Mouse (Mus musculus) embryonic facial prominence, embryonic 14.5 days (tissue): ENCODE data around the gene Ccdc90b. TPM values are rescaled to one million over a fixed set of nuclear protein-coding genes. Genes with fewer than 3 reads are reported as not detected.

Experiments used
- ATAC-seq: fragments of 200-750 bp; cut with Nextera tagmentation; 2 replicates; pipeline ENCODE4 v1.8.0; 2017; ENCODE audit warnings: low read depth, moderate number of reproducible peaks, moderate TSS enrichment
- DNase-seq: peaks from one replicate; pipeline ENCODE4 v3.0.0-alpha.2; 2015; ENCODE audit warnings: low spot score
- H3K27ac ChIP-seq: fragments of 300-500 bp; sonication (generic); replicated peaks from 2 replicates; pipeline ENCODE4 v1.5.1; 2014; ENCODE audit warnings: low read depth, mild to moderate bottlenecking, low read length, moderate library complexity
- H3K27me3 ChIP-seq: fragments of 300-500 bp; sonication (generic); replicated peaks from 2 replicates; pipeline ENCODE4 v1.6.1; 2014; ENCODE audit warnings: low read length; ENCODE audit not compliant: control insufficient read depth, insufficient read depth
- H3K36me3 ChIP-seq: fragments of 300-500 bp; sonication (generic); 2 replicates; pipeline ENCODE4 v1.6.1; 2014; ENCODE audit warnings: low read length, mixed read lengths; ENCODE audit not compliant: control insufficient read depth, insufficient read depth
- H3K4me1 ChIP-seq: fragments of 300-500 bp; sonication (generic); 2 replicates; pipeline ENCODE4 v1.6.1; 2014; ENCODE audit warnings: antibody characterized with exemption, low read length; ENCODE audit not compliant: control insufficient read depth, insufficient read depth
- H3K4me2 ChIP-seq: fragments of 300-500 bp; sonication (generic); 2 replicates; pipeline ENCODE4 v1.6.1; 2014; ENCODE audit warnings: low read depth, mild to moderate bottlenecking, low read length, moderate library complexity, mixed read lengths
- H3K4me3 ChIP-seq: fragments of 300-500 bp; sonication (generic); 2 replicates; pipeline ENCODE4 v1.5.1; 2014; ENCODE audit warnings: low read depth, mild to moderate bottlenecking, low read length
- H3K9ac ChIP-seq: fragments of 300-500 bp; sonication (generic); 2 replicates; pipeline ENCODE4 v1.6.1; 2014; ENCODE audit warnings: low read depth, mild to moderate bottlenecking, low read length, moderate library complexity, mixed read lengths
- H3K9me3 ChIP-seq: fragments of 300-500 bp; sonication (generic); 2 replicates; pipeline ENCODE4 v1.6.1; 2016; ENCODE audit warnings: low read length; ENCODE audit not compliant: control insufficient read depth
- WGBS: fragments of 180-500 bp; shearing (Covaris S2); extraction: QIAGEN DNeasy Blood & Tissue Kit; methylation state at CpG from one replicate; pipeline ENCODE4 v1.1.7; 2014; 5-methylcytosine and 5-hydroxymethylcytosine counted together
- polyA plus RNA-seq: library from polyadenylated mRNA; unstranded; fragments of >200 nt; fragmentation: Nextera tagmentation; extraction: Ambion mirVana; gene quantifications from 2 replicates; pipeline ENCODE4 v1.2.1, GENCODE M21; 2014

Gene Ccdc90b
- polyA plus RNA-seq, result 49.0 and 56.1 TPM in 2 replicates

DNA sequence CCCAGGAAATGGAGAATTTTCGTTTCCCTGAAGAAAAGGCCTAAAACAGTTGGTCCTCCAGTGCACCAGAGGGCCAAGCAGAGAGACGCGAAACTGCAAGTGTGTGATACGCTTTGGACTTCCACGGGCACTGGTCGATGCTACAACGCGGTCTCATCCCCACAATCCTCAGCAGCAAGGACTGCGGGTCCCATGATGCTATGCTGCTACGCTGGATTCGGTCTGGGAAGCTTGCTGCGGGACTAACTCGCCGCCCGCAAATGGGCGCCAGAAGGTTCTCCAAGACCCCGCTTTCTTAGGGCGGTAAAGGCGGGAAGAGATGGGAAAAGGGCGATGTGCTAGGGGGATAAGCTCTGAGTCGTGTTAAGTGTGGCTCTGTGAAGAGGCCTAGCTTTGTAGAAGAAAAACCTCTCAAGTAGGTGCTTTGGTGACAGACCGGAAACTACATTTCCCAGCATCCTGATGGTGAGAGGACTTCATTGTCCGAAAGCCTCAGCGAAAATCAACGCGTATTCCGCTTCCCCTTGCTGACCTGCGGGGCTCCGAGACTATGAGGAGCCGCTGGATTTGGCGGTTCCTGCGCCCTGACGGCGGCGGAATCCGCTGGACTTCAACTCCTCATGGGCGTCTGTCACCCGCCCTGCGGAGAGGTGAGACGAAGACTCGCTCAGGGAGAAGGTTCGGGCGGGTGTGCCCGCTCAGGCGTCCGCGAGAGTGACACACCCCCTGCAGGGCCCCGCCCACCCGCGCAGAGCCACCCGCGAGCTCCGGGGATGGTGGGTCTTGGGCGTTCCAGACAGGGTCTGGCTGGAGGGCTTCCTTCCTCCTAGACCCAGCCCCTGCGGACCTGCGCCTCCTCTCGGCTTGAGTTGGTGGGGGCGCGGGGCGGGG is at the start of gene Ccdc90b:
Gene Ccdc90b (plus strand): TSS at position 164 of the 891 bp plus-strand sequence.
- H3K9ac ChIP-seq, result peak within 1 kb of the TSS; percentile 76
- under 1% methylated on average over 56 of the region's 60 CpGs for WGBS
- DNase-seq (peak; percentile 99), ATAC-seq (peak; percentile 97)
- no peaks in the 10 kb centered on the region for H3K27me3 ChIP-seq
- peak within 1 kb of the TSS; percentile 72 for H3K4me3 ChIP-seq
- H3K36me3 ChIP-seq, result peaks cover 16% of the 10 kb centered on the region; the same call in 1 of the 2 replicates
- peak within 1 kb of the TSS; percentile 95 for H3K27ac ChIP-seq
- H3K4me2 ChIP-seq, result peak within 1 kb of the TSS; percentile 65
- H3K4me1 ChIP-seq, result peaks cover 3% of the 10 kb centered on the region; the same call in 1 of the 2 replicates
- H3K9me3 ChIP-seq, result no peaks in the 10 kb centered on the region

DNA sequence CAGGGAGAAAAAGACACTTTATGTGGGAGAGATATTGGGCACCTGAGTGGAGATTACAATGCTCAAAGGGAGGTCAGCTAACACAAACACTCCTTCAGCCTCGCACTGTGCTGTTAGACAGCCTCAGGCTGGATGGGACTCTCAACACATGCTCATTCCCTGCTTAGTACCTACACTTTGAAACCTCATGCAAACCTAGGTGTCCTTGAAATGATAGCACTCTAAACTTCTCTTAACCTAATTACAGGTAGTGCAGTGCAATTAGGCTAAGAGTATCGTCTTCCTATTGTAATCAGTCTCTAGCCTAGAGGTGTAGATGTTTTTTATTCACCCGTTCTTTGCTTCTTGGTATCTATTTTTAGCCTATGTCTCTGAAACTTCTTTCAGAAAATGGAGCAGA is 40.6 kb upstream of the Ccdc90b start:
- Histone ChIP-seq H3K4me1 (no peaks in the 10 kb centered on the region; the same call in 1 of the 2 replicates), H3K27ac (no peak overlapping the region), H3K9me3 (no peaks in the 10 kb centered on the region), H3K4me3 (no peak overlapping the region), H3K9ac (no peak overlapping the region), H3K4me2 (no peak overlapping the region), H3K27me3 (no peaks in the 10 kb centered on the region), H3K36me3 (no peaks in the 10 kb centered on the region)
- ATAC-seq, result no peak
- no peak for DNase-seq
- 53% methylated on average over 3 of the region's 3 CpGs for WGBS

DNA sequence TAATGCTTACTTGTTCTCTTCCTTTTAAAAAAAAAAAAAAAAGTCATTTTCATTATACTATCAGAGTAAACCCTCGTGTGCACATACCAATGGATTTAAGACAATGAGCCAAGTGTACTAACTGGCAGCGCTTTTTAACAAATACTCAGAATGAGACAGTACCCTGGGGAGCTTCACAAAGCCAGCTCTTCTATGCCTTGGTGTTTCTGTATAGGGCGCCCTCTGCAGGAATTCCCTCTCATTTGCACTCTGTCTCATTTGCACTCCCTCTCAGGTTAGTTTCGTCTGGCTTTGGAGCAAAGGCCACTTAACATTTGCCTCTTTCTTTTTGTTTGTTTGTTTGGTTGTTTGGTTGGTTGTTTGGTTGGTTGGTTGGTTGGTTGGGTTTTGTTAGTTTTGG is 40.1 kb upstream of the Ccdc90b start:
- no peaks in the 10 kb centered on the region for H3K9me3 ChIP-seq
- no peak overlapping the region for H3K27ac ChIP-seq
- DNase-seq (peak; percentile 51), ATAC-seq (no peak)
- no peaks in the 10 kb centered on the region for H3K27me3 ChIP-seq
- no peak overlapping the region for H3K4me2 ChIP-seq
- WGBS, result 29% methylated on average over 4 of the region's 4 CpGs
- no peak overlapping the region for H3K4me3 ChIP-seq
- H3K9ac ChIP-seq, result no peak overlapping the region
- no peaks in the 10 kb centered on the region for H3K36me3 ChIP-seq
- H3K4me1 ChIP-seq, result no peaks in the 10 kb centered on the region; the same call in 1 of the 2 replicates

DNA sequence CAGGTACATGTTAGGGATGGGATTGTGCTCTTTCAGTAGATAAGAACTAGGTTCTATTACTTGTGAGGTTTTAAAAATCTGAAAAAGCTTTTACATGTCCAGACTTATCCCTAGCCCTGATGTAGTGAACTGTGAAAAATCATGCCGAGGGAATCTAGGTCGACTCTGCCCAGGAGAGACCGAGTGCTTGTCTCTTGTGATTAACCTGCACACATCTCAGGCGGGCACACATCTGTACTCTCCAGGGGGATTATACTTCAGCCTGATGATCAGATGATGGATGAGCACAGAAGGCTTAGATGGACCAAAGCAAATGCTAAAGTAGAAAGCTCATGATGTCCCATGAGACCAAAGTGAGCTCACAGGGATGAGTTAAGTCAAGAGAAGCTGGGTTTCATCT is 31.7 kb upstream of the Ccdc90b start:
- no peak; the same call in 1 of the 2 replicates for ATAC-seq
- no peaks in the 10 kb centered on the region for H3K27me3 ChIP-seq

DNA sequence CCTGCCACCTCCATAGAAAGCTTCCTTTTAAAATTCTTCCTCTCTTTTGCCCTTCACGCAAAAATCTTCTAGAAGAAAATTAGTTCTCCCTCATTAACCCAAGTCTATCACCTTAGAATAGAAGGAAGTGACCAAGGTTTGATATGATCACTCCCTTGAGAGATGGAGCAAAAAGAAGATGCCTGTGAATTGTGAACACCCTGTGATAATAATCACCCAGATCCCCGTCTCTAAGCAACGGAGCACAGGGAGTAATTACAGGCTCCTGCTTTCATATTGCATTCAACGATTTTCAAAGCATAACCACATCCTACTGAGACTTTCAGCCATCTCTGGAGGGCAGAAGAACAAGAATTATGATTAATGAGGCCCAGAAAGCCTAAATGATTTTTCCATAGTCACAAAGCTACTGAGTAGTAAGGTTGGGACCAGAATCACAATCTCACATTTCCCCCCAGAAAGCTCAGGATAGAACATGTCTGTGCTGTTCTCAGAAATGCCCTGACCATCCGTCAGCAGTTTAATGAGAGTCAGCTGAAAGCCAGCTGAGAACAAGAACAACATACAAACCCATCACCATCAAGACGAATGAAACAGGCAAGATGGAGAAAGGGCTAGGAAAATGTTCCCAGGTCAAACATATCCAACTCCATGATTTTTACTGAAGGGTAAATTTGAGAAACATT is 28.5 kb upstream of the Ccdc90b start:
- no peak overlapping the region for H3K27ac ChIP-seq
- no peak overlapping the region for H3K4me3 ChIP-seq
- peak; percentile 74; the same call in 1 of the 2 replicates for ATAC-seq
- peak; percentile 71 for DNase-seq
- H3K4me1 ChIP-seq, result no peaks in the 10 kb centered on the region
- no peaks in the 10 kb centered on the region for H3K27me3 ChIP-seq
- H3K4me2 ChIP-seq, result no peak overlapping the region
- 33% methylated on average over 6 of the region's 6 CpGs for WGBS
- H3K36me3 ChIP-seq, result no peaks in the 10 kb centered on the region
- no peaks in the 10 kb centered on the region for H3K9me3 ChIP-seq
- no peak overlapping the region for H3K9ac ChIP-seq

More for the DNA sequence above, 31.7 kb upstream of the Ccdc90b start:
- H3K4me2 ChIP-seq, result no peak overlapping the region
- no peak overlapping the region for H3K4me3 ChIP-seq
- H3K4me1 ChIP-seq, result no peaks in the 10 kb centered on the region
- H3K9me3 ChIP-seq, result no peaks in the 10 kb centered on the region
- 79% methylated on average over 4 of the region's 4 CpGs for WGBS
- no peaks in the 10 kb centered on the region for H3K36me3 ChIP-seq
- no peak overlapping the region for H3K9ac ChIP-seq
- no peak overlapping the region for H3K27ac ChIP-seq
- DNase-seq, result peak; percentile 19

DNA sequence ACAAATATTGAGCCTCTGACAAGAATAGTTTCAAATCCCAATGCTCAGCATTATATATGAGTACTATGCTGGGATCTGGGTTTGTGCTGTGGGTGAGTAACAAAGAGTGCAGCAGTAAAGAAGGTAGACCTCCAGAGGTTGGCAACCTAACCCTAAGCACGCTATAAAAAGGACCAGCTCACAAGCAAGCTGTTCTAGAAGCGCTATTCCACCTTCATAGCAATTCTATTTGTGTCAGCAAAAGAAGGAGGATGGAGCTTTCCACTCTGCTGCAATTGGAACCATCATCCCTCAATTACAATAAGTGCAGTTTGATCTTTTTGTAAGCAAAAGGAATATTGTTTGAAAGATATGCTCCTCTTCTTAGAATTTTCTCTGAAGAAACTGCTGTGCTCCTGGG is 14.2 kb upstream of the Ccdc90b start:
- ATAC-seq (no peak), DNase-seq (no peak)
- Histone ChIP-seq H3K27me3 (no peaks in the 10 kb centered on the region), H3K4me1 (no peaks in the 10 kb centered on the region), H3K9me3 (no peaks in the 10 kb centered on the region), H3K36me3 (no peaks in the 10 kb centered on the region), H3K4me3 (no peak overlapping the region), H3K9ac (no peak overlapping the region), H3K27ac (no peak overlapping the region), H3K4me2 (no peak overlapping the region)
- WGBS, result 78% methylated on average over 2 of the region's 2 CpGs

DNA sequence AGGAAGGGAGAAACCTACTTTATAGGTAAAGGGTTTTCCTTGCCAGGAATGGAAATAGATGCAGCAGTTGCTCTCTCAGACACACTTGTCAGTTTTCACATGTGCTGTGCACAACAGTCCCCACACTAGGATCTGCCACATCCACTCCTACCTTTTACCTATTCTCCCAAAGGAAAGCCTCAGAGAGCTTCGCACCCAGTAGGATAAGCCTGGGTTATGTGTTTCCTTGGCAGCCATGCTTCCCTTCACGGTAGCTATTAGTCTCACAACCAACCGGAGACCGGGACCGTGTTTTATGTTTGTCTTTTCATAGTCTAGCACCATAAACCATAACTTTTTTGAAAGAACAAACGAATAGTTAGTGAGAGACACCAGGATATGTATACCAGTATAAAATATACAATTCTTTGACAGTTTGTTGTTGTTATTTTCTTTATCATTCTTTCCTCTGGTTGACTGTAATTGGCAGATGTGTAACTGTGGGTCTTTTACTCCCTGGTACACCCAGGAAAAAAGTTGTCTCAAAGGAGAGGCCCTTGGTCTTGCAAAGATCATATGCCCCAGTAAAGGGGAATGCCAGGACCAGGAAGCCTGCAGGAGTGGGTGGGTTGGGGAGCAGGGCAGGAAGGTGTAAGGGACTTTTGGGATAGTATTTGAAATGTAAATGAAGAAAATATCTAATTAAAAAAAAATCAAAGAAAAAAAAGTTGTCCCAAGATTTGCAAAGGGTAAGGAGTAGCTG is 10.5 kb upstream of the Ccdc90b start:
- no peak overlapping the region for H3K27ac ChIP-seq
- no peaks in the 10 kb centered on the region for H3K36me3 ChIP-seq
- H3K9me3 ChIP-seq, result no peaks in the 10 kb centered on the region
- no peak overlapping the region for H3K4me3 ChIP-seq
- 78% methylated on average over 6 of the region's 6 CpGs for WGBS
- H3K27me3 ChIP-seq, result no peaks in the 10 kb centered on the region
- H3K4me1 ChIP-seq, result no peaks in the 10 kb centered on the region
- DNase-seq (no peak), ATAC-seq (no peak; the same call in 1 of the 2 replicates)
- H3K9ac ChIP-seq, result no peak overlapping the region
- no peak overlapping the region for H3K4me2 ChIP-seq

DNA sequence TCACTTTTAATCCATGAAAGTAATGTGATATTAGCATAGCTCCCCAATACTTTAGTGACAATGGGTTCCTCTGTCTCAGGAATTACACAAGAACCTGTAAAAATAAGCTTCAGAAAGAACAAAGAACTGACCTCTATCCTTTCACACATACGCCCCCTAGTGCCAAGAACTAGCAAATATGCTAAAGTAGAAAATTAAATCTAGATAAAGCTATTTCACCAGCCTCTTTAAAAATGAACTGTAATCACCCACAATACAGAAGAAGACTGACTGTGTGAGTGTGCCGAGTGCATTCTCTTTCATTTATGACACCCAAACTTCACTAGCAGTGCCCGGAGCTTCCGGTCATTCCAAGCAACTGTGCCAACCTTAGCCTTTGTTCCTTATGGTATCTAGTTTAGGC is 10.0 kb upstream of the Ccdc90b start:
- Histone ChIP-seq H3K9me3 (no peaks in the 10 kb centered on the region), H3K4me1 (no peaks in the 10 kb centered on the region), H3K4me2 (no peak overlapping the region), H3K4me3 (no peak overlapping the region), H3K9ac (no peak overlapping the region), H3K36me3 (no peaks in the 10 kb centered on the region), H3K27me3 (no peaks in the 10 kb centered on the region), H3K27ac (no peak overlapping the region)
- WGBS, result 38% methylated on average over 4 of the region's 4 CpGs
- DNase-seq (peak; percentile 70), ATAC-seq (0 out of 2 replicates have a peak, but pooled peaks have one; percentile 30)
